Mouse (Mus musculus) effector memory CD4-positive, alpha-beta T cell, adult 7 months (primary cell): ENCODE results near the gene Stk11. TPM values are rescaled to one million over a fixed set of nuclear protein-coding genes. Genes with fewer than 3 reads are reported as not detected.

Experiments used
- polyA plus RNA-seq: library from polyadenylated mRNA; unstranded; fragments of 100-300 nt; shearing (Covaris generic); gene quantifications from one replicate; pipeline ENCODE4 v1.2.1, GENCODE M21; 2017

The Stk11 gene
- 31.4 TPM for polyA plus RNA-seq

DNA sequence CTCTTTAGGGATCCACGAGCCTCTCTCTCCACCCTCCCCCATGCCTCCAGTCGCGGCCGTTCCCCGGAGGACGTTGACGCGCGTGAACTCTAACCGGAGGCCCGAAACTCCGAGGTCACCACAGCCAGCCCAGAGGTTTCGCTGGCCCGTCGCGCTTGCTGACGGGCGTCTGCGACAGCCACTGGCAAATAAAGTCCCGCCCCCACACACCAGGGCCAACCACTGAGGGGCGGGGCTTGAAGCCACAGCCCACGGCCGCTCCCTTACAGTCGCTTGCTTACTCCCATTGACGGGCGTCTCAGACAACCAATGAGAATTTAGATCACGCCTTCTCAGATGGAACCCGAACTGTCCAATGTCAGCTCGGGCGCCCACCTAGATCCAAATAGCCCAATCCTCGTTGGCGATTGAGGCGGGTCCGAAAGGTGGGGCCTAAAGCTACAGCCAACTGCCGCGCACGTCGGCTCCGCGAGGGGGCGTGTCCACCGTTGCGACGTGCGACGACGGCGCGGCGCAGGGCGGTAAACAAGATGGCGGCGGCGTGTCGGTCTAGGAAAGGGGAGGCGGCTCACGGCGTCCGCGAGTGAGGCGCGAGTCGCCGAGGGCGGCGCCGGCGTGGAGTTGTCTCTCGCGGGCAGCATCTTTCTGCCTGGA lies at the start of gene Stk11:
TSS of gene Stk11 (plus strand) at position 514 of the 654 bp plus-strand sequence.

DNA sequence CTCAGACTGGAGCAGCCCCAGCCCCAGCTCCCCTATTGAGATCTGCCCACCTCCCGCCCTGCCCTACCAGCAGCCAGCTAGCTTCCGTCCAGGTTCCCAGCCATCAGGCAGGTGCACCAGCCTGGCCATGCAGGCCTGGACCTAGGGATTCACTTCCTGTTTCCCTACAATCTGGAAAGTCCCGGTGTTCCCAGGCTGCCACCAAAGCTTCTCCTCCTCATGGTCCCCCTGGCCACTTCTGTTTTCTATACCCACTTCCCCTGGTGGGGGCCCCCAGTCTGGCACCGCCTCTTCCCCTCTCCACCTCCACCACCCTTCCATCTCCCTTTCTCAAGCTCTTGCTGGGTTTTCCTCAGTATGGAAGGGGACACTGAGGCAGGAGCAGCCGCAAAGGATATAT lies 10.1 kb upstream of the Stk11 start, which contains the start of gene Sbno2:
TSS of gene Sbno2 (minus strand) at position 112 of the 400 bp plus-strand sequence.

DNA sequence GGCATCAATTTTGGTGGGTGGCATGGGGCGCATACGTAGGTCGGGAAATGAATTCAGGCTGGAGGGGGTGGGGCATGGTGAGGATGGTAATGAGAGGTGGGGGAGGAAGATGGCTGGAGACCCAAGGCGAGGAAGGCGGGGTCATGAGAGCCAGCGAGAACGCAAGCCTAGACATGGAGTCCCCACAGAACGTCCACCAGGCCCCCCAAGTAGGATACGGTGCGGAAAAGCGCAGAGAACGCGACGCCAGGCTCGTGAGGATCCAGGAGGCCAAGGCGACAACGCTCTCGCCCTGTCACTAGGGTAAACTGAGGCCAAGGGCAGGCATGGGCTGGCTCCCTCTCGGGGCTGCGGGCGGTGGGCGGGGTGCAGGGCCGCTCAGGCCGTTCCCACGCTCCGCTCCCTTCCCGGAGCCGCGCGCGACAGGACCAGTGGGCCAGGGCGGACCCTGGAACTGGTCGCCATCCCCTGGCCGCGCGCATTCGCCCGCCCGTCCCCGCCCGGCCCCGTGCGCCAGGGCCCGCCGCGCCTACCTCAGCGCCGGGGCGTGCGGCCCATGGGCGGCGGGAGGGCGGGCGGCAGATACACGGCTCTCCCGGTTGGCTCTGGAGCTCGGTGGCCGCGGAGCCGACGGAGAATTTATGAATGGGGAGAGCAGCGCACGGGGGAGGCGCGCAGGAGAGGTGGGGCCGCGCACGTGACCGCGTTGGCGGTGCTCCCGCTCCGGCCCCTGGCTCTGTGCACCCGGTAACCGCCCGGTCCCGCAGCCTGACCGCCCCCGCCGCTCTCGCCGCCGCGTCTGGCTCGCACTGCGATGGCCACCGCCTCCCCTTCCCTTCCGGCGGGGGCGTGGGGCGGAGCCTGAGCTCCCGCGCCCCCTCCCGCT lies 23.2 kb downstream of the Stk11 start, which contains the start of gene Atp5d:
TSS of gene Atp5d (plus strand) at position 80 of the 886 bp plus-strand sequence.

DNA sequence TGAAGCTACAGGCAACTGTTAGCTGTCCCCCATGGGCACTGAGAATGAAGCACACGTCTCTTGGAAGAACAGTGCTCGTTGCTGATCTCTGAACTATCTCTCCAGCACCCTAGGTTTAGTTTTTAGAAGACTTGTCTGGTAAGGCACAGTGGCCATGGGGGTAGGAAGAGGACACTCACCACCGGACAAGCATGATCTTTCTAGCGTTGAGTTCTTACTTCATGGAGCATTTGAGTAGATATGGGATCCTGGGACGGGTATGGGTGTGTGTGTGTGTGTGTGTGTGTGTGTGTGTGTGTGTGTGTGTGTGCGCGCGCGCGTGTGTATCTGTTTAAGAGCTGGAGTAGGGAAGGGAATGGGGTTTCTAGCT lies 25.0 kb downstream of the Stk11 start, which contains the start of gene Cbarp:
TSS of gene Cbarp (minus strand) at position 170 of the 370 bp plus-strand sequence.

DNA sequence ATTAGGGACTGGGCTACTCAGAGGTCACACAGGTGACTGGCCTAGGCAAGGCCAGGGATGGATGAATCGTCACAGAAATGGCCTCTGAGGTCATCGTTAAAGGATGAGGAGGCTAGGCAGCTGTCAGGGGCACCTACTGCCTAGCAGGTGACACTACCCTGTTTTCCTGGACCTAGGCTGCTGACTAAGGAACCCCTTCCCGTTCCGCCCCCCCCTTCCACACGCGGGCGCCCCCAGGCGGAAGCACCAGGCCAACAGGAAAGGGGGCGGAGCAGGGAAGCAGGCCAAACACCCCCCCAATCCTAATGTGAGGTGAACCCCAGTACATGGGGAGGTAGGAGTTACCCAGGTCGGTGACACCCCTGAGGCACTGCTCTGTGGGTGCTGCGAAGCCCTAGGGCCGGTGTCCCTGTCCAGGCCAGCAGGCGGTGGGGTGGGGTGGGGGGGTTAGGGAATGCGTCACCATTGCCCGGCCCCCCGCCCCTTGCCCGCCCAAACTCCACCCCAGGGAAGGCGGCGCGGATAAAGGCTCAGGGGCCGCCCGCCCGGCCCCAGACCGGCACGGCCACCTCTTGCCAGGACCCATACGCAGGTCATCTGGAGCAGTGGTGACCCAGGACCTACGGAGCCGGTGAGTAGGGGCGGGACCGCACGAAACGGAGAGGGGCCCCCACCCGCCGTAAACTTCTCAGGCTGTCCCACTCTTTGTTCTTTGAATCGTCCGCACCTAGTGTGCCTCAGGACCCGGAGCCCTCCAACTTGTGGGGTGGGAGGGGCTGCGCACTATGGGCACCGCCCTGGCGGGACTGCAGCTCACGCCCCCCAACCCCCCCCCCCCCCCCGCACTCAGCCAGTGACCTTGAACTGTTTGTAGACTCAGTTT lies 32.4 kb downstream of the Stk11 start, which contains the start of gene Midn:
TSS of gene Midn (plus strand) at position 554 of the 883 bp plus-strand sequence.

DNA sequence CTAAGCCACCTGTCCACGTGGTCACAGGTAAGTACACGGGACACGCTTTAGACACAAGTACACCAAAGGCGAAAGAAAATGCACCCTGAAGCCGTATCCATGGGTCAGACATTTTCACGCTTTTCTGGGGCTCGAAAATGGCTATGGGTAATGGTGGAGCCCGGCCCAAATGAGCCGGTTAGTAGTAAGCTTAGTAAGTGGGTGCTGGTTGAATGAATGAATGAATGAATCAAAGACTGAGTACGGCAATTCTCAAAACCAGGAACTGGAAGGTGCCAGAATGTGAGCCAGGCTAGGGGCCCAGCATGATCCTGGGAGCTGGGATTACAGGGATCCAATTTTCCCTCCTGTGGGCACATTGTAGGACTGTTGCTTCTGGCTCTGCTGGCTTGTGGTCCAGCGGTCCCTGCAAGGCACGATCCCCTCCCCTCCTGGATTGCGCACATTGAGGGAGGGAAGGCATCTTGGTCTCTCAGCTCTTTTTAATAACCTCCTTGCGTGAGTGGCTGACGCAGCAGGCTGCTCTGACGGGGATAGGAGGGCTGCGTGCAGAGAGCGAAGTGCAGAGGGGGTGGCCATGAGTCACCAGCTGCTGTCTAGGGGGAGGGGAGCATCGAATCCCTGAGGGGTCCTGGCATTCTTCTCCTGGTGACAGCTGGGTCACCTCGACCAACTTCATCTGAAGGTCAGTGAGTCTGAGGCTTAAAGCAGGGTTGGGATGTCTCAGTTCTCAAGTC lies 50.0 kb downstream of the Stk11 start, which contains the start of gene Cirbp:
TSS of gene Cirbp (plus strand) at position 594 of the 737 bp plus-strand sequence.

DNA sequence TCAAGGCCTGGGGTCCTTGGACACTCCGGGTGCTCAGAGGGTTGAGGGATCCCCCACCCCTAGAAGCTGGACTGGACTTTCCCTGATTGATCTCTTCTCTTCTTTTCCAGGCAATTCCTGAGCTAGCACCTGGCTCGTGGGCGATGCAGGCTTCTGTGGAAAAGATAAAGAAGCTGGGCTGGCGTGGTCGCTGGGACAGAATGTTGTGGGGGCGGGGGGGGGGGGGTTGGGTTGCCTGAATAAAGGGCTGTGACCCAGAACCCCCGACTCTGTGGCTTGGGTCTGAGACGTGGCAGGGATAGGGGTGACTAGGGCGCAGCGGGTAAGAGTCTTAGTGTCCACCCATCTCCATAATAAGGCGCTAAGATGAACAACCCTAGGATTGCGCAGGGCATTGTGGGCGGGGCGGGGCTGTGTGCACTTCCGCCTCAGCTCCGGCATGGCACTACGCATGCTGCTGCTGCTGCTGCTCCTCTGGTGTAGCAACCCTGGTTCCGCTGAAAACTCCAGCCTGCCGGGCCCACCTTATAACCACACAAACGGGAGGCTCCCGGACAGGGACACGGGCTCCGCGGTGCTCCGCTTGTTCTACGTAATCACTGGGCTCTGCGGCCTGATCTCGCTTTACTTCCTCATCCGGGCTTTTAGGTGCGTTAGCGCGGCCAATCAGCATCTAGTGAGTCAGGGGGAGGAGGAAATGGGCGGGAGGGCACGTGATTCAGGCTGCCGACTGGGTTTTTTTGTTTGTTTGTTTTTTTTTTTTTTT lies 57.1 kb downstream of the Stk11 start, which contains the start of gene 1600002K03Rik:
TSS of gene 1600002K03Rik (plus strand) at position 418 of the 766 bp plus-strand sequence.

DNA sequence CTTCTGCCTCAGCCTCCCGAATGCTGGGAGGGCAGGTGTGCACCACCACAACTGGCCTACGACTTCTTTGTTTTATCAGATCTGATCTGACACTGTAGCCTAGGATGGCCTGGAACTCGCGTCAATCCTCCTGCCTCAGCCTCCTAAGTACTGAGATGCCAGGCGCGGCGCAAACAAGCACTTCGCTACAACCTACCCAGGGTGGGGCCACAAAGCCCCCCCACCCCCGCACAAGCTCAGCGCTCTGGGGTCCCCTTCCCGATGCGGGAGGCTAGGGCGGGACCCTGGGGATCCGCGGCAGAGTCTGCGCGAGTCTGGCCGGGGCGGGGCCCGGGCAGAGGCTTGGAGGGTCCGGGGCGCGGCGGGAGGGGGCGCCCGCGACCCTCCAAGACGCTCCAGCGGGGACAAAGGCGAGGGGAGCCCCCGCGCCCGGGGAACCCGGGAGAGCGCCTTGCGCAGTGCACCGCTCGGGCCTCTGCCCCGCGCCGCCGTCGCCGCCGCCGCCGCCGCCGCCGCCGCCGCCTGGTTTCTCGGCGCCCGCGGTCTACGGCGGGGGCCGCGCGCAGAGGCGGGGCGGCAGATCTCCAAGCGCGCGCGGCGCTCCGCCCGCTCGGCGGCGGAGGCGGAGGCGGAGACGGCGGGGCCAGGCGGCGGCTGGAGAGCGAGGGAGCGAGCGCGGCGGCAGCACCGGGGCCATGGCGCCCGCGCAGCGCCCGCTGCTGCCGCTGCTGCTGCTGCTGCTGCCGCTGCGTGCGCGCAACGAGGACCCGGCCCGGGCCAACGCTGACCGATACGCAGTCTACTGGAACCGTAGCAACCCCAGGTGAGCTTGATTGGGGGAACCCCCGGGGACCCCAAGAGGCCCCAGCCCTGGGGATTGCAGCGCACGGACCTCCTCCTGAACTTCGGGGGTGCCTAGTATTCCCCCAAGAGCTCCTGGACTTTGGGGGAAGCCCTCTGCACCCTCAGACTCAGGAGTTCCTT lies 63.8 kb downstream of the Stk11 start, which contains the start of gene Efna2:
TSS of gene Efna2 (plus strand) at position 415 of the 984 bp plus-strand sequence.

Other genes with a start within 250 kb of the Stk11 start
- gene Prtn3, start 241.3 kb upstream of the Stk11 start, polyA plus RNA-seq: not detected
- gene Plppr3, start 241.2 kb upstream of the Stk11 start, polyA plus RNA-seq: 6.8 TPM
- not detected for gene Elane, start 229.6 kb upstream of the Stk11 start, polyA plus RNA-seq
- gene Cfd, start 224.9 kb upstream of the Stk11 start, polyA plus RNA-seq: not detected
- gene Med16, start 206.9 kb upstream of the Stk11 start, polyA plus RNA-seq: 27.3 TPM
- 19.6 TPM for gene Gm26602, start 204.9 kb upstream of the Stk11 start, polyA plus RNA-seq
- gene Kiss1r, start 198.8 kb upstream of the Stk11 start, polyA plus RNA-seq: 0.26 TPM
- gene R3hdm4, start 194.6 kb upstream of the Stk11 start, polyA plus RNA-seq: 117 TPM
- gene Arid3a, start 188.8 kb upstream of the Stk11 start, polyA plus RNA-seq: 9.7 TPM
- 74.2 TPM for gene Wdr18, start 155.7 kb upstream of the Stk11 start, polyA plus RNA-seq
- 0.49 TPM for gene Grin3b, start 145.1 kb upstream of the Stk11 start, polyA plus RNA-seq
- 26.7 TPM for gene Tmem259, start 131.5 kb upstream of the Stk11 start, polyA plus RNA-seq
- 580 TPM for gene Cnn2, start 127.2 kb upstream of the Stk11 start, polyA plus RNA-seq
- gene Abca7, start 119.3 kb upstream of the Stk11 start, polyA plus RNA-seq: 42.6 TPM
- gene Arhgap45, start 99.2 kb upstream of the Stk11 start, polyA plus RNA-seq: 732 TPM
- 104 TPM for gene Polr2e, start 76.0 kb upstream of the Stk11 start, polyA plus RNA-seq
- 296 TPM for gene Gpx4, start 68.6 kb upstream of the Stk11 start, polyA plus RNA-seq
- gene Sbno2, start 10.2 kb upstream of the Stk11 start, polyA plus RNA-seq: 60.3 TPM
- 367 TPM for gene Atp5d, start 22.8 kb downstream of the Stk11 start, polyA plus RNA-seq
- gene Cbarp, start 25.0 kb downstream of the Stk11 start, polyA plus RNA-seq: 5.3 TPM
- 4.4 TPM for gene Midn, start 32.5 kb downstream of the Stk11 start, polyA plus RNA-seq
- 232 TPM for gene Cirbp, start 50.2 kb downstream of the Stk11 start, polyA plus RNA-seq
- 18.9 TPM for gene 1600002K03Rik, start 57.1 kb downstream of the Stk11 start, polyA plus RNA-seq
- gene Efna2, start 63.7 kb downstream of the Stk11 start, polyA plus RNA-seq: 0.41 TPM
- 66.2 TPM for gene Mum1, start 110.6 kb downstream of the Stk11 start, polyA plus RNA-seq
- gene Ndufs7, start 133.3 kb downstream of the Stk11 start, polyA plus RNA-seq: 159 TPM
- gene Gamt, start 145.2 kb downstream of the Stk11 start, polyA plus RNA-seq: 1.8 TPM
- gene Dazap1, start 145.7 kb downstream of the Stk11 start, polyA plus RNA-seq: 78.1 TPM
- gene Rps15, start 176.7 kb downstream of the Stk11 start, polyA plus RNA-seq: 748 TPM
- gene Apc2, start 180.2 kb downstream of the Stk11 start, polyA plus RNA-seq: 0.05 TPM
- gene 2310011J03Rik, start 204.7 kb downstream of the Stk11 start, polyA plus RNA-seq: 29.9 TPM
- gene Pcsk4, start 213.7 kb downstream of the Stk11 start, polyA plus RNA-seq: 1.8 TPM
- not detected for gene Reep6, start 214.2 kb downstream of the Stk11 start, polyA plus RNA-seq
- not detected for gene Adamtsl5, start 232.6 kb downstream of the Stk11 start, polyA plus RNA-seq
- gene Plk5, start 240.7 kb downstream of the Stk11 start, polyA plus RNA-seq: not detected